Mouse (Mus musculus): ENCODE measurements around the gene Rnase1.
A peak's percentile ranks its signal among the peaks of the same experiment; 100 is the strongest.

Rnase1 gene

DNA sequence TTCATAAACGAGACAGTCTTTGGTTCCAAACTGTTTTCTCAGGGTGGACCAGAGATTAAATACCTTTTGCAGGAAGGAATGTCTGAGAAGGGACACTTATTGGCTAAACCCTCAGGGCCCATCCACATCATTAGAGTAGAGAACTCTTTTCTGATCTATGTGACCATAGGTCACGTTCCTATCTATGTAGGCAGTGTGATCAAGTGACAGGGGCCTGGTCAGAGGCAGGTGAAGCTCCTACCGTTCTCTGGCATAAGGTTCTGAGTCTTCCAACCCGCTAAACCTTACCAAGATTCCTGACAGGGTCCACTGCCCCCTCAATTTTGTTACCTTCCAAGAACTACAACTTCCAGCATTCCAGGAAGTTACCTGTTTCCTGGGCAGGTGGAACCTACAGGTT, 4.5 kb downstream of the Rnase1 start:
- DNase-seq (ENCODE audit: low spot score in 2 of 2) = no peak

DNA sequence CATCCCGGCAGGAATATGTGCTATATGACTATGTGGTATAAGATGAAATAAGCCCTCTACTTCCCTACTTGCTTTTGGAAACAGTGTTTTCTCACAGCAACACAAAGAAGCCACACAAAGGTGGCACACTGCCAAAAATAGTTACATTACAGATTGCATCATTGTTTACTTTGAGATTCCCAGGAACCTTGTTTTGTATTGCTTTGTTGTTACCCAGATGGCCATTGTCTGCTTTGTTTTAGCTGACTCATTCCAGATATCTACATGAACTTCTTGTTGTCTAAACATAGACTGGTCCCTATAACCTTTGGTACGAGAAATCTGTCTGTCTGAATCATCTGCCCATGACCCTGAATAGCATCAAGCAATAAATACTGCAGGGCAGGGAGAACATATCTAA, 6.2 kb downstream of the Rnase1 start:
- DNase-seq (ENCODE audit: low spot score in 2 of 2) = no peak

GRCm38 (mm10) chr14:51132372-51132771, 14.2 kb downstream of the Rnase1 start:
- DNase-seq (ENCODE audit: low spot score in 2 of 2) = peak; percentile 25 to 57

- no peak for DNase-seq (ENCODE audit: low spot score in 2 of 2)
Observed at GRCm38 (mm10) chr14:51131086-51131815, 15.3 kb downstream of the Rnase1 start.

DNA sequence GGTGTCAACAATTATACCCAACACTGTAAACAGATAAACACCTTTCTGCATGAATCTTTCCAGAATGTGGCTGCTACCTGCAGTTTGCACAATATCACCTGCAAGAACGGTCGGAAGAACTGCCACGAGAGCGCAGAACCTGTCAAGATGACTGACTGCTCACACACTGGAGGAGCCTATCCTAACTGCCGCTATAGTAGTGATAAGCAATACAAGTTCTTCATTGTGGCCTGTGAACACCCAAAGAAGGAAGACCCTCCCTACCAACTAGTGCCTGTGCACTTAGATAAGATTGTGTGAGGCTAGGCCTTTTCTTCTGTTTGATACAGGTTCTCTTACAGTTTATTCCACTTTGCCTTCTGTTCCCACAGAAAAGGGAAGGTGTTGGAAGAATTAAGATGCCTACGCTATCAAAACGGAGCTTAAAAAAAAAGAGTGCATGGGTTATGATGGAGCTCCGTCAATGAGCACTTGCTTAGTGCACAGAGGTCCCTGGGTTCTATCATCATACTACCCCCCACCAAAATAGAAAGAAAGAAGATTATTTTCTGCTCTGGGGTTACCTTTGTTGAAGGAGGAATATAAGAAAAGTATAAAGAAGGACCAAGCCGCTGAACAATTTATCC, 16.2 kb downstream of the Rnase1 start:
- DNase-seq (ENCODE audit: low spot score in 2 of 2) = peak; percentile 40 to 65

GRCm38 (mm10) chr14:51129624-51129975, 17.0 kb downstream of the Rnase1 start:
- DNase-seq (ENCODE audit: low spot score in 2 of 2) = no peak

GRCm38 (mm10) chr14:51128775-51129623, 17.6 kb downstream of the Rnase1 start:
- DNase-seq (ENCODE audit: low spot score in 2 of 2) = peak; percentile 77 to 82

DNA sequence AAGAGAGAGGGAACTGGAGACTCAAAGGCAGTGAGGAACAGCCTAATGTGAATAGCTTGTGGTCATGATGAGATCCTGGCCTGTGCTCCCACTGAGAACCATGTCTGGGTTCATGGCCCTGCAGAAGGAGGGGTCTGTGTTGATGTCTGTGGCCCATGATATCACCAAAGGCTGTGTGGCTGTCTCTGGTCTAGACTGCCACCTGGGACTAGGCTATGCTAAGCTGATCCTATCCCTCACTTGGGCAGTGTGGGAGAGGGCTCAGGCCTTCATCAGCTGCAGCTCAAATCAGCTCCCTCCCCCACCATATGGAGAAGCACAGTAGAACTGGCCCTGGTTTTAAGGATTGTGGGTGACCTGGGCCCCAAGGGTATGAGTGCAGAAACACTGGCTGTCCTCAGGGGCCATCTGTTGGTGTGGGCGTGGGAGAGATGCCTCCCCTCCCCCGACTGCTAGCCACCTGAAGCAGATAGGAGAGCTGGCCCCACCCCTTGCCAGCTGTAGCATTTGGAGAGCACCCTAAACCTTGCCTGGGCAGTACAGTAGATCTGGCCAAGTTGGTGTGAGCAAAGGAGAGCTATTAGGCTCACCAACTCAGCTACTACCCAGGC, 18.8 kb downstream of the Rnase1 start:
- peak; percentile 81 to 87 for DNase-seq (ENCODE audit: low spot score in 2 of 2)

DNA sequence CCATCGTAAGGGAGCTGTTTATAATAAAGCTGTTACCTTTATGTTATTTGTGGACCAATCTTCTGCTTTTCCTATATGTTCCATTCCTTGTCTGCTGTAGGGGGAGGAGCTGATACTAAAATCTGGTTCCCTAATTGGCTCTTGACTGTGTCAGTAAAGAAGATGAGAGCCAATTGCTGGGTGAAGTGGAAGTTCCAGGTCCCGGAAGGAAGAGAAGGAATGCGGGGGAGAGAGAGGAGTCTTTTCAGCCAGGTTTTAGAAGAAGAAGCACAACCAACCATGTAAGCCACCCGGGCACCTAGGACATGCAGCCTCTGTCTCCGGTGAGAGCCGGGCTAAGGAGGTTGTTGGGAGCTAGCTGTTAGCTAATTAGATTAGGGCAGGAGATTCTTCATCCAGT, 20.9 kb downstream of the Rnase1 start:
- DNase-seq (ENCODE audit: low spot score in 2 of 2) = no peak

GRCm38 (mm10) chr14:51113916-51114560, 32.5 kb downstream of the Rnase1 start, which contains the start of gene Eddm3b:
Gene Eddm3b (plus strand): TSS chr14:51114426.
- DNase-seq (ENCODE audit: low spot score in 2 of 2) = no peak

- no peak for DNase-seq (ENCODE audit: low spot score in 2 of 2)
Observed at GRCm38 (mm10) chr14:51113476-51113875, 33.1 kb downstream of the Rnase1 start.

DNA sequence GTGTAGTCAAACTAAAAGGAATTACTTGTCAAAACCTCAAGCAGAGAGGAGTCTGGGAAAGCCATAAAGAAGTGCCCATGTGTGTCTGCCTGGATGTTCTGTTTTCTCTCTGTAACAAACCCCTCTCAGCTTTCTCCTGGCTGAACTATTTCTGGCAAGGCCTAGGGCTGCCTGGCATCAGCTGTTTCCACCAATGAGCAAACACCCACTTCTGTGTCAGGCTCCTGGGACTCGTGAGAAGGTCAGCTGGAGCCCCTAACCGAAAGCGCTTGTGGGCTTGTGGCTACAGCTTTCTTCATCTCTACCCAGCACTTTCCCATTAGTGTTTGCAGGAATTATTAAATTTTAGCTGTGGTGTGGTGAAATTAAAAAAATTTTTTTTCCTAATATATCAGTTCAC, 34.6 kb downstream of the Rnase1 start:
- DNase-seq (ENCODE audit: low spot score in 2 of 2) = no peak

- DNase-seq (ENCODE audit: low spot score in 2 of 2) = no peak
Observed at GRCm38 (mm10) chr14:51106449-51106967, 40.1 kb downstream of the Rnase1 start.

DNA sequence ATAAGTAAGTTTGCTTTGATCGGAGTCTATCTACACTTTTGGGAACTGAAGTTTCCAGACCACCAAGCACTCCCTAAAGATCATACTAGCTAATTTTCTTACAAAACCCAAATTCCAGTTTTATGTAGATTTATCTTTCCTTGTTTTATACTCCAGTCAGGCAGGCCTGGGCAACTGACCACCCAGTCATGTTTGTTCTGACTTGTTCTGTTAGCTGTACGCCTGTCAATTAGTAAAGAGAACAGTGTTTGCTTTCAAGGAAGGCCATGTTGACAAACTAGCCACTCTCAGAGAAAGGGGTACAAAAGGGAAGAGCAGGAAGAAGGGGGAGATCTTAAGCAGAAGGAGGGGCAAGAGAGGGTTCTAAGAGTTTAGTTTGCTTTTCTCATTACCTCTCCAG, 42.2 kb downstream of the Rnase1 start:
- no peak for DNase-seq (ENCODE audit: low spot score in 2 of 2)

- DNase-seq (ENCODE audit: low spot score in 2 of 2) = peak; percentile 66 to 68
Observed at GRCm38 (mm10) chr14:51103217-51103616, 43.4 kb downstream of the Rnase1 start.

- no peak for DNase-seq (ENCODE audit: low spot score in 2 of 2)
Observed at GRCm38 (mm10) chr14:51101284-51101683, 45.3 kb downstream of the Rnase1 start.

GRCm38 (mm10) chr14:51098921-51099320, 47.7 kb downstream of the Rnase1 start:
- no peak for DNase-seq (ENCODE audit: low spot score in 2 of 2)

DNA sequence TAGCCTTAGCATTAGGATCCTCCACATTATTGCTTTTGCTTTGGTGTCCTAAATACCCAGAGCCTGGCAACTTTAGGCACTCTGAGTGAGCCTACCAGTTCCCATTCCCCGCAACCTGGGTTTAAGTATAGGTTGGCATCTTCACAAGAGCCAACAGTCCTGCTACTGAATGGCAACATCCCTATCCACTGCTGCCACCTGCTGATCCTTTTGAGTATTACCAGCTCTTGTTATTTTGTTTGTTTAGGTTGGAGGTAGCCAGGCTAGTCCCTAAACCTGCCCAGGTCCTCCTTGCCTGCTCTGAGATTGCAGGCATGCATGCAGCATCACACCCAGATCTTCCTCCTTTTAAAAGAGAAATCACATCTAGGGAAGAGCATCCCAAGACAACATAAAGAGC, 48.3 kb downstream of the Rnase1 start:
- peak; percentile 72 for DNase-seq (ENCODE audit: low spot score in 2 of 2)

DNA sequence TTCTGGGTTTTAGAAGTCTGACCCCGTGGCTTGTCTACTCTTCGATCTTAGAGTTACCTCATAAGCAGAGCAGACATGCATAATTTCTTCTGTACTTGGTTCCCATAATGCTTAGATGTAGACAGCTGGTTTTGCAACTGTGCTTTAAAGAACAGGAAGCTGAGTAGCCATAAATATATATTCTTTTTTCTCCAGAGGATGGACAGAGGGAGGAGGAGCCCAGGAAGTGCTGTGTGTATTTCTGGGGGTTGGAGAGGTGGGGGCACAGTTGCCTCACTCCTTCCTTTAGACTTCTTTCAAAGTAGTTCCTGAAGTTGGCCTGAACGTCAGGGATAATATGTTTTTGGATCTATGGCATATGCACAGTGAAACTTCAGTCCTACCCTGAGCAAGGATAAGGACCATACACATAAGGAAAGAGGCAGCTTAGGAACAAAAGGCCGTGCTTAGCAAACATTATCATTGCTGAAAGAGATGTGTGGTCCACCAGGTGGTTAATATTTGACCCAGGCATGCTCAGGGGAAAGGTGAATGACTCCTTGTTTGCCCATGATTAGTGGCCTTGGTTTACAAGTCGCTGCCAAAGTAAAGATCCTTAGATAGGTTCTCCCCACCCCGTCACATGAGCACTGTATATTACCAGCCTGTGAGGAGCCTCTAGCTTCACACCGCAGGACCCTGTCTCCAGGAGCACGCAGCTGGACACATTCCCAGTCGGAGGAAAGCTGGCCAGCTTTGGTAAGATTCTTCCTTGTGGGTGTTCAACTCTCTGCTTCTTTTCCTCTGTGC, 50.7 kb downstream of the Rnase1 start:
- DNase-seq (ENCODE audit: low spot score in 2 of 2) = no peak
